Mouse (Mus musculus) C2C12 (cell line): ENCODE measurements around the gene Otud3. TPM values are rescaled to one million over a fixed set of nuclear protein-coding genes. Genes with fewer than 3 reads are reported as not detected.

Source experiments
- H3K27me3 ChIP-seq: one replicate; pipeline ENCODE4 v1.6.1; 2011; ENCODE audit not compliant: control insufficient read depth, insufficient read depth, insufficient read length
- H3K36me3 ChIP-seq: one replicate; pipeline ENCODE4 v1.6.1; 2011; ENCODE audit not compliant: control insufficient read depth, insufficient read depth
- H3K4me3 ChIP-seq: one replicate; pipeline ENCODE4 v1.5.1; 2011; ENCODE audit warnings: mild to moderate bottlenecking, control low read depth; ENCODE audit not compliant: poor library complexity, insufficient read depth, severe bottlenecking
- H3K79me2 ChIP-seq: one replicate; pipeline ENCODE4 v1.6.1; 2011; ENCODE audit not compliant: control insufficient read depth, insufficient read depth
- H3K79me3 ChIP-seq: one replicate; pipeline ENCODE4 v1.6.1; 2011; ENCODE audit warnings: low read depth, control low read depth
- H3ac ChIP-seq: one replicate; pipeline ENCODE3; 2011; ENCODE audit warnings: low read depth; ENCODE audit not compliant: control insufficient read depth, insufficient read length
- CEBPB ChIP-seq: IDR thresholded peaks from one replicate; pipeline ENCODE4 v1.6.1; 2011; ENCODE audit warnings: low read depth, mild to moderate bottlenecking, control low read depth, moderate library complexity
- CTCF ChIP-seq: IDR thresholded peaks from one replicate; pipeline ENCODE4 v1.5.1; 2011; ENCODE audit not compliant: control insufficient read depth, insufficient read depth, insufficient read length
- FOSL1 ChIP-seq: IDR thresholded peaks from one replicate; pipeline ENCODE4 v1.8.0; 2011; ENCODE audit warnings: mild to moderate bottlenecking, low read length; ENCODE audit not compliant: poor library complexity, insufficient read depth, severe bottlenecking
- MAX ChIP-seq: IDR thresholded peaks from one replicate; pipeline ENCODE4 v1.6.1; 2011; ENCODE audit warnings: mild to moderate bottlenecking, control low read depth
- MYOD1 ChIP-seq: IDR thresholded peaks from one replicate; pipeline ENCODE4 v1.6.1; 2011; ENCODE audit warnings: low read depth; ENCODE audit not compliant: control insufficient read depth, insufficient read length
- MYOG ChIP-seq: IDR thresholded peaks from one replicate; pipeline ENCODE4 v1.6.1; 2011; ENCODE audit not compliant: control insufficient read depth, insufficient read length; ENCODE audit errors: extremely low read depth
- USF1 ChIP-seq: IDR thresholded peaks from one replicate; pipeline ENCODE4 v1.6.1; 2011; ENCODE audit warnings: low read depth, mild to moderate bottlenecking, control low read depth, moderate library complexity
- polyA plus RNA-seq: library from polyadenylated mRNA; unstranded; fragments of >200 nt; fragmentation: generic; extraction: Trizol; gene quantifications from one replicate; pipeline ENCODE4 v1.2.1, GENCODE M21; 2012; ENCODE audit warnings: missing spikeins

Gene Otud3
- polyA plus RNA-seq, 1 experiment: 9.2 TPM

DNA sequence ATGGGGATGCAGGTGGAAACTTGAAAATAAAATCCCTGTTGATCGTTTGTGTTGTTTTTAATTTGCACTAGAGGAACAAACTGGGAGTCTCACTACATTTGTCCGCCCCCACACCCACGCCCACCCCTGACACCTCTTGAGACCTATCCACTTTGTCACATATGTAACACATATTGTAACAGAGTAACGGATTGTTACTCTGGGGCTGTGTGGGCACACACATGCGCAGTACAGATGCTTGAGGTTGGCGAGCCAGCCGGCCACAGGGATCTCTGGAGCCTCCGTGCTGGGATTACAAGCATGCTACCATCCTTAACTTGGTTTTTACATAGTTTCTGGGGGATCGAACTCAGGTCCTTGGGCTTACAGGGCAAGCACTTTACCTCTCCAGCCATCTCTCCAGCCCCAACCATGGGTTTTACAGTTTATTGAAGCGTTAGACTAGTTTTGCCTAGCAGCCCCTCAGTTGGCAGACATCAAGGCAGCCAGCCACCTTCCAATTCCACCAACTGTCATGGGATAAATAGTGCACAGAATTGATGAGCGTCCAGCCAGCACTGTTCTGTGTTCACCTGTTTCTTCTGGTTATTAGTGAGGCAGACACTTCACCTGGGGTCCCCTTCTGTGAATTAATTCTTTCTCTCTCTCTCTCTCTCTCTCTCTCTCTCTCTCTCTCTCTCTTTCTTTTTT is 20.9 kb upstream of the Otud3 start:
- Histone ChIP-seq H3K36me3 (no peaks in the 10 kb centered on the region), H3K79me3 (no peaks in the 10 kb centered on the region), H3K79me2 (no peaks in the 10 kb centered on the region), H3ac (no peak overlapping the region), H3K4me3 (no peak overlapping the region), H3K27me3 (peaks cover 12% of the 10 kb centered on the region)
- TF ChIP-seq MYOD1 (no peak), CTCF (no peak), MYOG (no peak), MAX (no peak), USF1 (no peak), FOSL1 (no peak), CEBPB (no peak)

DNA sequence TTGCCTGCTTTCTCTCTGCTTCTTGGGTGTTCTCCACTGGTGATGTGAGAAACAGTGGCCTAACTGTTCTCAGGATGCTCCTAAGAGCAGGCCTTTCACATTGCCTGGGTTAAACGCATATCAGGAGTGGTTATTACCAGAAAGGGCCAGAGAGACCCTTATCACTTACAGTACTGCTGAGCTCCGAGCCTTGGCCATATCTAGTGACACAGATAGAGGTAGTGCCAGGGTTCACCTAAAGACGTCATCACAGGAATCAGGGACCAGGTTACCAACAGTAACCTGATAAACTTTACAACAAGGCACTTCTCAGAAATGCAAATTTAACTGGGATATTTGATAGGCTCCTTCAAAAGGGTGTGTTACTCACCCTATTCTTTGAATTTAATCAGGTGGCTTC is 20.1 kb upstream of the Otud3 start:
- no peaks in the 10 kb centered on the region for H3K79me2 ChIP-seq
- TF ChIP-seq CEBPB (no peak), MAX (no peak), MYOD1 (no peak)
- no peak overlapping the region for H3K4me3 ChIP-seq
- no peaks in the 10 kb centered on the region for H3K36me3 ChIP-seq
- H3K27me3 ChIP-seq: peaks cover 12% of the 10 kb centered on the region
- no peaks in the 10 kb centered on the region for H3K79me3 ChIP-seq
- H3ac ChIP-seq: no peak overlapping the region

DNA sequence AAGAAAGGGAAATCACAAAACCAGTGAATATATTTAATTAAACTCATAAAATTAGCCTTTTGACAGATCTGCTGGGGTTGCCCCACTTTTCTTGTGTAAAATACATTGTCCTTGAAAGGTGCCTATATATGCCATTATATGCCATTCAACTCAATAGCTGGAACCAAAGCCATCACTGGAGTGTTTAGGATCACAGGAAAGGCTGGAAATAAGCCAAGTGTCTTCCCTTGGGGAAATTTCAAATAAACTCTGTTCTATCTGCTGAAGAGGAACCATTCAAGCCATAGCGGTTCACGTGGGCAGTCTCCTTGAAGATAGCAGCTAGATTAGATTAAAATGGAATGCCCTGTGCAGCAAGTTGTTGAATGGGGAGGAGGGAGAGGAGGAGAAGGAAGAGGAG is 11.8 kb upstream of the Otud3 start:
- TF ChIP-seq MYOG (no peak), MYOD1 (no peak), USF1 (no peak), FOSL1 (no peak), MAX (no peak), CEBPB (no peak), CTCF (no peak)
- Histone ChIP-seq H3K36me3 (no peaks in the 10 kb centered on the region), H3ac (no peak overlapping the region), H3K79me3 (no peaks in the 10 kb centered on the region), H3K79me2 (no peaks in the 10 kb centered on the region), H3K4me3 (no peak overlapping the region), H3K27me3 (peaks cover 20% of the 10 kb centered on the region)

DNA sequence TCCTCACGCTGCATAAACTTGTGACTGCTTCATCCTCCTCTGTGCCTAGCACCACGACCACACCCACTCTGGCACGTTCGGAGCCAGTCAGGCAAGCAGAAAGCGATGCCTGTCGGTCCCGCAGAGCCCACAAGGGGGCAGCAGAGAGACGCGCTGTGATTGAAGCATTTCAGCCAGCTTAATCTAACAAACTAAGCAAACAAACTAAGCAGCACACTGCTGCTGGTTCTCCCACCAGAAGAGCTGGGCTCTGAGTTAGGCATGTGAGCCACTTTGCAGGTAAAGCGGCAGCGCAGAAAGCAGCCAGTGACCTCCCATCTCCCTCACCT is 8.3 kb upstream of the Otud3 start:
- TF ChIP-seq CTCF (peak; percentile 82), USF1 (no peak)
- Histone ChIP-seq H3K36me3 (no peaks in the 10 kb centered on the region), H3K4me3 (no peak overlapping the region), H3K27me3 (peaks cover 20% of the 10 kb centered on the region), H3K79me2 (no peaks in the 10 kb centered on the region), H3K79me3 (no peaks in the 10 kb centered on the region), H3ac (no peak overlapping the region)

DNA sequence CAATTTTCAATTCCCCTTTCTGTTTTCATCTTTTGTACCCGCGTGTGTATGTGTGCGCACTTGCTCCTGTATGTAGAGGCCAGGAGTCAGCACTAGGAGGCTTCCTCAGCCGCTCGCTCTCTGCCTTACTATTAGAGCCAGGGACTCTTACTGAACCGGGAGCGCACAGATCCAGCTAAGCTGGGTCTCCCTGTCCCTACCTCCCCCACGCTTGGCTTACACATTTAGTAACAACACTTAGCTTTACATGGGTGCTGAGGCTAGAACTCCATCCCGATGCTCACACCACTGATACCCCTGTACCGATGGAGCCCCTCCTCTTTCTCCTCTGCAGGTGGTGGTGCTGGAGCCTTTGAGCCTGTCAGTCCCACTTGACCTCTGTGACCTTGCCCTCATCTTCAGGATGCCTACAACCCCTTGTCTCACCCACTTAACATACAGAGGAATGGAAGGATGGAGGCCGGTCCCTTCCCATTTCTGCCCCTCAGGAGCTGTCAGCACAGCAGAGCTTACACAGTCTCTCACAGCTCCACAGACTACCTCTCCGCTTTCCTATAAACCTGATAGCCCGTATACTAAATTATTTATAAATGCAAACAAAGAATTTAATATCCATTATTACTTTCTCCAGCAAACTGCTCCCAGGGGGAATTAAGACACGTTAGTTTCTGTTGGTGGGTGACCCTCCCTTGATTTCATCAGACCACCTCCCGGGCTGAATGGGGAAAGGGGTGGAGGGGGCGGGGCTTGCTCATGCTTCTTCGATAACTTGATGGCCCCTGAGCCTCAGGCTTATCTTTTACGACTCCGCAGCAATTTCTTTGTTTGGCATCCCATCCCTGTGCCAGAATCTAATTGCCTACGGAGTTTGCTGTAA is 7.7 kb upstream of the Otud3 start:
- TF ChIP-seq CTCF (no peak), MYOD1 (no peak), CEBPB (no peak), FOSL1 (no peak), MAX (no peak), USF1 (no peak), MYOG (no peak)
- H3K36me3 ChIP-seq: no peaks in the 10 kb centered on the region
- H3K79me3 ChIP-seq: no peaks in the 10 kb centered on the region
- H3ac ChIP-seq: no peak overlapping the region
- no peaks in the 10 kb centered on the region for H3K79me2 ChIP-seq
- no peak overlapping the region for H3K4me3 ChIP-seq
- H3K27me3 ChIP-seq: peaks cover 14% of the 10 kb centered on the region

DNA sequence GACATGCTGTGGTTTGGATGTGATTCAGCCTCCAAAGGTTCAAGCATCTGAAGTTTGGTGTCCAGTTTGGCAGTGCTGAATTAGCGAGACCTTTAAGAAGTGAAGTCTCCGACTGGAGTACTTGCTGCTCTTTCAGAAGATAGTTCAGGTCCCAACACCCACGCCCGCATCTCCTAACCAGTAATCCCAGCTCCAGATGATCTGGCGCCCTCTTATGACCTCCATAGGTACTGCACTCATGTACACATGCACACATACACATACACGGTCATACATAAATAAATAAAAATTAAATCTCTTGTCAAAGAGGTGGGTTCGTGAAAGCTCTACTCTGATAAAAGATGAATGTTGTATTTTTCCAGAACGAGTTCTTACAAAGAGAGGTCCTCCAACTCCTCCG is 3.5 kb upstream of the Otud3 start:
- Histone ChIP-seq H3ac (no peak overlapping the region), H3K4me3 (no peak overlapping the region), H3K27me3 (no peaks in the 10 kb centered on the region), H3K79me3 (no peaks in the 10 kb centered on the region), H3K79me2 (peaks cover 10% of the 10 kb centered on the region), H3K36me3 (no peaks in the 10 kb centered on the region)
- TF ChIP-seq FOSL1 (no peak), CEBPB (no peak)
